ENCODE assay signal across 28 mouse cellular contexts in genomic region chr3:135315720-135316425, GRCm38 (mm10). TPM values are rescaled to one million over a fixed set of nuclear protein-coding genes. Genes with fewer than 3 reads are reported as not detected.
A peak's percentile ranks its signal among the peaks of the same experiment; 100 is the strongest.
DNase-seq lines count a peak whose midpoint lies in the region; TF ChIP-seq lines count a peak whose summit lies in the region.
"Had no signal": no experiment of that assay in that cellular context is flagged by ENCODE, and none has a peak within 500 bp of the region (broad histone marks: within the 10 kb centered on the region; RNA-seq: fewer than 3 reads in every experiment).

No protein-coding gene starts in this region.

- no peaks in the 10 kb centered on the region for H3K36me3 ChIP-seq in liver, adult 2 months (ENCODE audit: control insufficient read depth, insufficient read depth, low read length)
- H3K36me3 ChIP-seq in E14TG2a.4 (ENCODE audit: insufficient read depth, low read length) (no peaks in the 10 kb centered on the region), ES-Bruce4 (ENCODE audit: control insufficient read depth, insufficient read depth, low read length, poor library complexity, severe bottlenecking) (no peaks in the 10 kb centered on the region)
- H3K36me3 ChIP-seq in small intestine, adult 2 months (ENCODE audit: control insufficient read depth, insufficient read depth, low read length), result no peaks in the 10 kb centered on the region
- H3K36me3 ChIP-seq: heart, embryonic 12.5 days; kidney, embryonic 15.5 days; liver, embryonic 12.5 days had no signal

- peaks cover 4% of the 10 kb centered on the region for H3K4me1 ChIP-seq in liver, adult 2 months (ENCODE audit: control insufficient read depth, insufficient read depth, low read length)
- peaks cover 29% of the 10 kb centered on the region for H3K4me1 ChIP-seq in E14TG2a.4 (replicated peaks; ENCODE audit: low read depth, low read length)
- H3K4me1 ChIP-seq in ES-Bruce4 (ENCODE audit: control insufficient read depth, insufficient read depth, low read length), result no peaks in the 10 kb centered on the region
- H3K4me1 ChIP-seq in small intestine, adult 2 months (ENCODE audit: control insufficient read depth, insufficient read depth, insufficient read length, low read length), result no peaks in the 10 kb centered on the region
- H3K4me1 ChIP-seq: heart, embryonic 12.5 days; kidney, embryonic 15.5 days; liver, embryonic 12.5 days had no signal

- H3K9me3 ChIP-seq in E14TG2a.4 (ENCODE audit: low read length) (no peaks in the 10 kb centered on the region), ES-Bruce4 (replicated peaks; ENCODE audit: control insufficient read depth, insufficient read depth, low read length, poor library complexity, severe bottlenecking) (peaks cover 2% of the 10 kb centered on the region; the same call in 1 of the 2 replicates)
- H3K9me3 ChIP-seq: kidney, embryonic 15.5 days had no signal

- H3K27me3 ChIP-seq in liver, adult 2 months (ENCODE audit: control insufficient read depth, insufficient read depth, low read length), result no peaks in the 10 kb centered on the region
- peaks cover 6% of the 10 kb centered on the region for H3K27me3 ChIP-seq in E14TG2a.4 (ENCODE audit: insufficient read depth, low read length)
- no peaks in the 10 kb centered on the region for H3K27me3 ChIP-seq in ES-Bruce4 (ENCODE audit: control insufficient read depth, insufficient read depth, low read length, poor library complexity, severe bottlenecking)
- no peaks in the 10 kb centered on the region for H3K27me3 ChIP-seq in small intestine, adult 2 months (ENCODE audit: control insufficient read depth, insufficient read depth, low read length)
- H3K27me3 ChIP-seq: heart, embryonic 12.5 days; kidney, embryonic 15.5 days; liver, embryonic 12.5 days had no signal

- no peak overlapping the region for H3K9ac ChIP-seq in liver, adult 2 months (ENCODE audit: low read depth, low read length)
- no peak overlapping the region for H3K9ac ChIP-seq in ES-Bruce4 (ENCODE audit: low read depth, poor library complexity, severe bottlenecking)
- H3K9ac ChIP-seq: heart, embryonic 12.5 days; hindbrain, embryonic 14.5 days; kidney, embryonic 15.5 days; liver, embryonic 12.5 days had no signal

- 90% methylated on average over 9 of the region's 9 CpGs for WGBS in liver, adult 2 months
- 88% methylated on average over 9 of the region's 9 CpGs for WGBS in small intestine, adult 2 months

- no peak for TF ChIP-seq POLR2A in liver, adult 2 months (IDR thresholded peaks at IDR 0.05; ENCODE audit: extremely low read depth, insufficient read depth, low read length)
- TF ChIP-seq POLR2A in ES-Bruce4 (IDR thresholded peaks at IDR 0.05; ENCODE audit: insufficient read depth, low read length), result no peak
- TF ChIP-seq POLR2A in small intestine, adult 2 months (IDR thresholded peaks at IDR 0.05; ENCODE audit: low read depth, low read length), result no peak

- no peaks in the 10 kb centered on the region for H3K79me2 ChIP-seq in liver, adult 2 months (ENCODE audit: control insufficient read depth, insufficient read depth, low read length)

- no peak overlapping the region for H3K4me3 ChIP-seq in liver, adult 2 months (ENCODE audit: insufficient read depth, low read depth, low read length)
- H3K4me3 ChIP-seq in E14TG2a.4 (replicated peaks; ENCODE audit: low read length) (no peak overlapping the region), ES-Bruce4 (ENCODE audit: low read depth, low read length) (no peak overlapping the region)
- no peak overlapping the region for H3K4me3 ChIP-seq in small intestine, adult 2 months (ENCODE audit: low read depth, low read length)
- H3K4me3 ChIP-seq: gastrocnemius, adult 2 months; heart, adult 2 months; heart, embryonic 12.5 days; kidney, embryonic 15.5 days; liver, embryonic 12.5 days had no signal

- DNase-seq in liver, adult 2 months (ENCODE audit: extremely low read depth, low read depth, low spot score), result no peak
- DNase-seq in liver, result no peak
- no peak for DNase-seq in left cerebral cortex, adult 9 months (ENCODE audit: low spot score in 2 of 2)
- DNase-seq: adrenal gland, adult 8-10 months; B cell, adult 2 months; cerebellum, adult 2 months; cerebellum, postnatal 14 days; gastrocnemius, adult 2 months; gastrocnemius, postnatal 36 days; heart, adult 2 months; kidney, adult 18-20 months; kidney, postnatal 25 days; layer of hippocampus, adult 9-11 months; lung, adult 18-20 months; right cerebral cortex, postnatal 25 days; spleen, adult 18-20 months had no signal

- H3K27ac ChIP-seq in liver, adult 2 months (replicated peaks; ENCODE audit: insufficient read depth, low read depth, low read length), result no peak overlapping the region
- no peak overlapping the region for H3K27ac ChIP-seq in ES-Bruce4 (ENCODE audit: insufficient read depth, low read length)
- H3K27ac ChIP-seq in small intestine, adult 2 months (ENCODE audit: insufficient read depth, low read depth, low read length), result no peak overlapping the region
- H3K27ac ChIP-seq: gastrocnemius, adult 2 months; heart, adult 2 months; hindbrain, embryonic 14.5 days; kidney, embryonic 15.5 days; liver, embryonic 12.5 days had no signal

- TF ChIP-seq EP300 in ES-Bruce4 (IDR thresholded peaks at IDR 0.05; ENCODE audit: insufficient read depth, low read depth, low read length), result no peak

- TF ChIP-seq CTCF in liver, adult 2 months (IDR thresholded peaks at IDR 0.05; ENCODE audit: low read depth, low read length), result peak; percentile 15; the same call in 1 of the 2 replicates
- peak; percentile 27; the same call in 1 of the 2 replicates for TF ChIP-seq CTCF in E14TG2a.4 (conservative IDR thresholded peaks at IDR 0.05; ENCODE audit: low read length)
- TF ChIP-seq CTCF in ES-Bruce4 (IDR thresholded peaks at IDR 0.05; ENCODE audit: low read depth, low read length), result peak; percentile 42
- peak; percentile 21; the same call in 1 of the 2 replicates for TF ChIP-seq CTCF in small intestine, adult 2 months (IDR thresholded peaks at IDR 0.05; ENCODE audit: extremely low read depth, insufficient read length, insufficient replicate concordance, low read depth, low read length)

RNA-seq across cellular contexts. Expression of gene Slc9b2, which starts 8.4 kb away (rescaled TPM):
- 0.20 and 0.28 TPM in 2 replicates for total RNA-seq in liver, adult 2 months (2014; rRNA removed)
- 0.11 TPM in 1 of 2 replicates, not detected in the other for polyA plus RNA-seq in liver, adult 2 months (2012; rRNA removed)
- 5.1 and 6.3 TPM in 2 replicates for polyA plus RNA-seq in ES-Bruce4 (2011; ENCODE audit: insufficient read depth, insufficient read length, low read depth, missing spikeins)
- 0.15 TPM in 1 of 2 replicates, not detected in the other for polyA plus RNA-seq in small intestine, adult 2 months (2012; rRNA removed)
- total RNA-seq: gastrocnemius, postnatal 36 days; megakaryocyte, adult 5-6 weeks had no signal

RNA-seq across cellular contexts. Expression of gene Slc9b1, which starts 32.0 kb away (rescaled TPM):
- 0.09 TPM in 1 of 2 replicates, not detected in the other for total RNA-seq in liver, adult 2 months (2014; rRNA removed)
- not detected in 2 replicates for polyA plus RNA-seq in liver, adult 2 months (2012; rRNA removed)
- polyA plus RNA-seq in ES-Bruce4 (2011; ENCODE audit: insufficient read depth, insufficient read length, low read depth, missing spikeins), result 18.4 and 20.9 TPM in 2 replicates
- not detected in 2 replicates for polyA plus RNA-seq in small intestine, adult 2 months (2012; rRNA removed)
- total RNA-seq: gastrocnemius, adult 2 months; gastrocnemius, postnatal 36 days; megakaryocyte, adult 5-6 weeks; neutrophil, adult 5-6 weeks had no signal
- polyA plus RNA-seq: cerebellum, adult 2 months; forebrain, embryonic 14.5 days; heart, embryonic 12.5 days; midbrain, embryonic 11.5 days had no signal

RNA-seq across cellular contexts. Expression of gene Bdh2, which starts 34.9 kb away (rescaled TPM):
- total RNA-seq in liver, adult 2 months (2014; rRNA removed), result 14.8 and 24.2 TPM in 2 replicates
- polyA plus RNA-seq in liver, adult 2 months (2012; rRNA removed), result 15.2 and 15.9 TPM in 2 replicates
- 3.2 and 3.8 TPM in 2 replicates for polyA plus RNA-seq in ES-Bruce4 (2011; ENCODE audit: insufficient read depth, insufficient read length, low read depth, missing spikeins)
- polyA plus RNA-seq in small intestine, adult 2 months (2012; rRNA removed), result 0.77 and 0.84 TPM in 2 replicates
- total RNA-seq: megakaryocyte, adult 5-6 weeks; neutrophil, adult 5-6 weeks had no signal
- polyA plus RNA-seq: activated CD4-positive, CD25-positive, alpha-beta regulatory T cell, adult 4 months had no signal

Comparison
In these comparisons a context has a peak if more than half of its experiments do, and no peak if none do; other contexts are left out.
1. RNA of gene Slc9b1, which starts 32.0 kb away (polyA plus RNA-seq): 18.4 to 20.9 TPM in ES-Bruce4; not detected in liver, adult 2 months and not detected in small intestine, adult 2 months; every median in the first group is over 10 times any median in the second.
2. Peak in every context shown above with its lines, with median percentiles within 50 percentile points of each other: CTCF ChIP-seq.